Mouse (Mus musculus) natural killer cell, adult 2 months (primary cell): ENCODE results near the gene Pcgf5.

Experiments used
- DNase-seq, 2 experiments: peaks; one replicate each; pipeline ENCODE4 v3.0.0; 2022; ENCODE audit warnings: low spot score in 2 of 2

Pcgf5 gene

GRCm38 (mm10) chr19:36477684-36478083, 129.6 kb downstream of the Pcgf5 start:
- DNase-seq, result no peak

GRCm38 (mm10) chr19:36490911-36491310, 142.8 kb downstream of the Pcgf5 start:
- DNase-seq, result no peak

- DNase-seq, result no peak
These were observed 147.4 kb downstream of the Pcgf5 start for GRCm38 (mm10) chr19:36495555-36495954.

GRCm38 (mm10) chr19:36496532-36496931, 148.4 kb downstream of the Pcgf5 start:
- no peak for DNase-seq

GRCm38 (mm10) chr19:36497067-36497466, 149.0 kb downstream of the Pcgf5 start:
- no peak for DNase-seq

GRCm38 (mm10) chr19:36497744-36498143, 149.6 kb downstream of the Pcgf5 start:
- no peak for DNase-seq

GRCm38 (mm10) chr19:36504716-36505115, 156.6 kb downstream of the Pcgf5 start:
- no peak for DNase-seq
